Mouse (Mus musculus) T-cell, adult 66 days (primary cell): ENCODE data around the gene Cmtm3. TPM values are rescaled to one million over a fixed set of nuclear protein-coding genes. Genes with fewer than 3 reads are reported as not detected.

Experiments
- total RNA-seq, 2 experiments: library from RNA; stranded (reverse); gene quantifications; 3 replicates in 1 of 2; 4 replicates in 1 of 2; pipeline ENCODE4 v1.2.4; 2023

Cmtm3 gene
- 10 to 100 TPM; 11.5 to 13.9 TPM for total RNA-seq

DNA sequence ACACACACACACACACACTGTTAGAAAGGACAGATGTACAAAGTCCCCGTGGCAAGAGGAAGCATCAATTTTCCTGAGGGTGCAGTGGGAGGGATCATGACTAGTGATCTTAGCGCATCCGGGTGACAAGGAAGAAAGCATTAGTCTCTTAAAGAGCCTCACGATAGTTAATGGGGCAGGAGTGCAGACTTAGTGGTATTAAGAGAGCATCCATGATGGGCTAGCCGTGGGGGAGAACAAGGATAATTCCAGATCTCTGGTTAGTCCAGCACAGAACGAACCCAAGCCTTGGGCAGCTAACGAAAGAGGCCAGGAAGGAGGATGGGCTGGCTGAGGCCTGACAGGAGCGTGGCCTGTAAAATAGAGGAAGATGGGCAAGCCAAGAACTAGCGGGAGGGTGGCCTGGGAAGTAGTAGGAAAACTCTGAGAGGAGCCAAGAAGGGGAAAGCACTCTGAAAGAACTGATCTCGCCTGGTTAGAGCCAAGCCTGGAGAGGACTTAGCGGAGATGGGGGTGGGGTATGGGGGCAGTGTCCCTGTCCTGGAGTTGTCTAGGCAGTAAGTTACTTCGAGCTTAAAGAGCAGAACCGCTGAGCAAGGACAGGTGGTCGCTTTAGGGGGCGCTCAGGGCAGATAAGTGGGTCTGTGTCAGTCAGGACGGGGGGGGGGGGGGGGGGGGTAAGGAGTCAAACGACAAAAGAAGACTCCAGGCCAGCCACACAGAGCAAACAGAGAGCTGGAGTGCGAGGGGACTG lies at the start of gene Cmtm3:
TSS of gene Cmtm3 (plus strand) at position 182 of the 754 bp plus-strand sequence.

DNA sequence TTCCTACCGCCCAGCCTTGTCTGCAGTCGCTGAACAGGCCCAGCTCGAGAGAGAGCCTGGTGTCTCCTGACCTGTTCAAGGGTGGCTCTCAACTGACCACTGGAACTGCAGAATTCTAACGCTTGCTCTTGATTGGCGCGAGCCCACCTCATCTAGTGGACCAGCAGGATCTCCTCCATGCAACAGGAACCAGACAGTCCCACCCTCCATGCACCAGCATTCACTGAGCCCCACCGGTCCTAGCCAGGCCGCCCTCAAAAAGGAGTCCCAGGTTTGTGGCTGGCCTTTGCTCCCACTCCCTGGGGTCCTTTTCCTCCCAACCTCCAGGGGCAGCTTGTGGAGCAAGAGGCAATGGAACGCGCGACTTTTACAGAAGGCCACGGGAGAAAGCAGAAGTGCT lies 46.1 kb upstream of the Cmtm3 start, which contains the start of gene Cmtm2a:
TSS of gene Cmtm2a (minus strand) at position 101 of the 400 bp plus-strand sequence.

DNA sequence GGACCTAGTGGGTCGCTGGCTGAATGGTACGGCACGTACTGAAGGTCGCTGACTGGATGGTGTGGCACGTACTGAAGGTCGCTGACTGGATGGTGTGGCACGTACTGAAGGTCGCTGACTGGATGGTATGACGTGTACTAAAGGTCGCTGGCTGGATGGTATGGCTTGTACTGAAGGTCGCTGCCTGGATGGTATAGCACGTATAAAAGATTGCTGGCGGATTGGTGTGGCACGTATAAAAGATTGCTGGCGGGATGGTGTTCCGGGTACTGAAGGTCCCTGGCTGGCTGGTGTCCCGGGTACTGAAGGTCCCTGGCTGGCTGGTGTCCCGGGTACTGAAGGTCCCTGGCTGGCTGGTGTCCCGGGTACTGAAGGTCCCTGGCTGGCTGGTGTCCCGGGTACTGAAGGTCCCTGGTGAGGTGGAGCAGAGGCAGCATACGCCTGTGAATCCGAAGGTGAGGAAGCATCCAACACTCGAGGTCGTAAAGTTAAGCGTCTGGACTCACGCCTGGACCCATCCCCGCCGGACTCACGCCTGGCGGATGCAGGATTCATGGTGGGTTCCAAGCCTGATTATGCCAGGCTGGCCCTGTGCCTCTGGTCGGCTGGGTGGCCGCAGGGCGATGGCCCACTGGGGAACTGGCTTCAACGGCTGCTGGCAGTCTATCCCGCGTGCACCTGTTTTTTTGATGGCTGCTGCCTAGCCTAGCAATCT lies 29.6 kb upstream of the Cmtm3 start, which contains the start of the genes Gm45711 and Cmtm1:
TSS of gene Gm45711 (minus strand) at position 641 of the 715 bp plus-strand sequence.
TSS of gene Cmtm1 (minus strand) at position 705 of the 715 bp plus-strand sequence.

DNA sequence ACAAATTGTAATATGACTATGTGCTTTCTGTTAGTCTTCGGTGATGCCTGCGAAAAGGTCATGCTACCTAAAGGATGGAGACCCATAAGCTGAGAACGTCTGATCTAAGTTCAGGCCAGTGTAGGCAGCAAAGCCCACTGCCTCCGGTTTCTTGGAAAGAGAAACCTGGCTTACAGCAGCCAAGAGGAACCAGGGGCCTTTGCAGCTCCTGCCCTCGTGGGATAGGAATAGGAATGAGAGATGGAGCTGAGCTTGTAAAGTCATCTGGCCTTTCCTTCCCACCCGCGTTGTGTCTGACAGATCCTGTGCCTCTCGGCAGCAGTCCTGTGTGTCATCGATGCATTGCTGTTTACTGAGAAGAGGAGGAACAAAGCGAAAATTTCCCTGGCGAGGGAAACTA lies 17.9 kb upstream of the Cmtm3 start, which contains the start of gene Gm11020:
TSS of gene Gm11020 (plus strand) at position 301 of the 400 bp plus-strand sequence.

DNA sequence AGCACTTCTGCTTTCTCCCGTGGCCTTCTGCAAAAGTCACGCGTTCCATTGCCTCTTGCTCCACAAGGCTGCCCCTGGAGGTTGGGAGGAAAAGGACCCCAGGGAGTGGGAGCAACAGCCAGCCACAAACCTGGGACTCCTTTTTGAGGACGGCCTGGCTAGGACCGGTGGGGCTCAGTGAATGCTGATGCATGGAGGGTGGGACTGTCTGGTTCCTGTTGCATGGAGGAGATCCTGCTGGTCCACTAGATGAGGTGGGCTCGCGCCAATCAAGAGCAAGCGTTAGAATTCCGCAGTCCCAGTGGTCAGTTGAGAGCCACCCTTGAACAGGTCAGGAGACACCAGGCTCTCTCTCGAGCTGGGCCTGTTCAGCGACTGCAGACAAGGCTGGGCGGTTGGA lies 17.3 kb upstream of the Cmtm3 start, which contains the start of gene Cmtm2b:
TSS of gene Cmtm2b (plus strand) at position 301 of the 400 bp plus-strand sequence.

DNA sequence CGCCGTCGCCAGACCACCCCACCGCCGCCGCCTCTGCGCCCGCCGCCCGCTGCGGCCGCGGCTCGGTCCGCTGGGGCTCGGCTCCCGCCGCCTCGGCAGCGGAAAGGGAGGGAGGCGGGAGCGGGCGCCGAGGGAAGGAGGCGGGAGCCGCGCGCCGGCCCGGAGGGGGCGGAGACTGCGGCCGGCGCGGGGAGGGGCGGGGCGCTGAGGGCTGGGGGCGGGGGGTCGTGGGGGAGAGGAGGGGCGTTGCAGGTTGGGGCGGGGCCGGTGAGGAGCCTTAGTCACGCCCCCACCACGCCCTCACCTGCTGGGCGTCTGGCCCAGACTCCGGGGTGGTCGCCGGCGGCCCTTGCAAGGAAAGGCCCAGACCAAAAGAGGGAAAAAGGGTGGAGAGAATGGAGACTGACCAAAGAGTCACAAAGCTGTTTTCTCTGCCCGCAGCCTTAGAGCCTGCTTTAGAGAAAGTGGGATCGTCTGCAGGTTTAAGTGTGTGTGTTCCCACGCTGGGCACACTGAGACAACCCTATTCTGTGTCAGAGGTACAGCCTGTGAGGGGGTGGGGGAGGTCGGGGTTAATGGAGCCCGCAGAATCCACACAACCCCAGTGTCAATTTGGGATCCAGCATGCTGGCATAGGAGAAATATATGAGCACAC lies 56.6 kb downstream of the Cmtm3 start, which contains the start of gene Cmtm4:
TSS of gene Cmtm4 (minus strand) at position 105 of the 655 bp plus-strand sequence.

Other genes starting within 250 kb of the Cmtm3 start
- gene Cdh5, start 237.8 kb upstream of the Cmtm3 start, total RNA-seq: under 1 TPM; 0.50 to 0.76 TPM
- not detected for gene Bean1, start 169.0 kb upstream of the Cmtm3 start, total RNA-seq
- 10 to 100 TPM; 55.4 to 56.7 TPM for gene Tk2, start 90.9 kb upstream of the Cmtm3 start, total RNA-seq
- 10 to 100 TPM; 52.9 to 58.0 TPM for gene Cklf, start 88.5 kb upstream of the Cmtm3 start, total RNA-seq
- gene Cmtm2a, start 46.2 kb upstream of the Cmtm3 start, total RNA-seq: not detected
- gene Gm45711, start 29.3 kb upstream of the Cmtm3 start, total RNA-seq: not detected
- gene Cmtm1, start 29.3 kb upstream of the Cmtm3 start, total RNA-seq: not detected
- gene Gm11020, start 17.8 kb upstream of the Cmtm3 start, total RNA-seq: not detected
- gene Cmtm2b, start 17.2 kb upstream of the Cmtm3 start, total RNA-seq: not detected
- 1 to 10 TPM; 3.3 to 4.2 TPM for gene Cmtm4, start 56.4 kb downstream of the Cmtm3 start, total RNA-seq
- gene Dync1li2, start 103.6 kb downstream of the Cmtm3 start, total RNA-seq: 10 to 100 TPM; 78.1 to 79.6 TPM
- under 1 TPM in 1 of 2 experiments, not detected in 1; 0.26 TPM for gene Terb1, start 170.5 kb downstream of the Cmtm3 start, total RNA-seq
- gene Nae1, start 195.2 kb downstream of the Cmtm3 start, total RNA-seq: 10 to 100 TPM; 43.6 to 51.3 TPM
- 1 to 10 TPM; 2.5 to 3.0 TPM for gene Car7, start 195.3 kb downstream of the Cmtm3 start, total RNA-seq